Comparison of ENCODE assay signal across 8 mouse cellular contexts in genomic region chr11:102317901-102318575, GRCm38 (mm10). TPM values are rescaled to one million over a fixed set of nuclear protein-coding genes. Genes with fewer than 3 reads are reported as not detected.
DNase-seq lines count a peak whose midpoint lies in the region; ATAC-seq and TF ChIP-seq lines count a peak whose summit lies in the region.

No protein-coding gene starts in this region.

- DNase-seq in left cerebral cortex, postnatal 36 days (ENCODE audit: low spot score in 2 of 2) = peak; percentile 41 to 60
- DNase-seq in left cerebral cortex, adult 11 months (ENCODE audit: low spot score) = no peak
- peak; percentile 83 to 86 for DNase-seq in cerebellum, postnatal 25 days
- DNase-seq in gastrocnemius, postnatal 14 days = peak; percentile 84
- DNase-seq in intestine, embryonic 14.5 days (ENCODE audit: low spot score) = peak; percentile 89
- peak; percentile 61 for DNase-seq in liver, embryonic 13.5 days
- peak; percentile 87 for DNase-seq in neural tube, embryonic 10.5 days (ENCODE audit: extremely low spot score, low spot score)

- no peaks in the 10 kb centered on the region for H3K9me3 ChIP-seq in intestine, embryonic 14.5 days (ENCODE audit: control insufficient read depth, low read length)
- H3K9me3 ChIP-seq in liver, embryonic 13.5 days (replicated peaks) = no peaks in the 10 kb centered on the region

- H3K4me1 ChIP-seq in intestine, embryonic 14.5 days (replicated peaks; ENCODE audit: control insufficient read depth, insufficient read depth, low read length) = peaks cover 23% of the 10 kb centered on the region
- H3K4me1 ChIP-seq in liver, embryonic 13.5 days (replicated peaks) = peaks cover 51% of the 10 kb centered on the region
- H3K4me1 ChIP-seq in testis, adult 2 months (ENCODE audit: control insufficient read depth, insufficient read depth, low read length) = peaks cover 18% of the 10 kb centered on the region

- peaks cover 25% of the 10 kb centered on the region for H3K36me3 ChIP-seq in intestine, embryonic 14.5 days (ENCODE audit: control insufficient read depth, insufficient read depth, low read length)
- H3K36me3 ChIP-seq in liver, embryonic 13.5 days = peaks cover 29% of the 10 kb centered on the region
- H3K36me3 ChIP-seq in testis, adult 2 months (ENCODE audit: control insufficient read depth, insufficient read depth, low read length) = no peaks in the 10 kb centered on the region

- no peak for TF ChIP-seq CTCF in testis, adult 2 months (IDR thresholded peaks at IDR 0.05; ENCODE audit: control insufficient read depth, insufficient read depth, insufficient replicate concordance, low read depth, low read length)

- ATAC-seq in intestine, embryonic 14.5 days (replicated peaks; ENCODE audit: low FRiP score, low TSS enrichment, low read depth) = peak; percentile 59
- ATAC-seq in liver, embryonic 13.5 days (ENCODE audit: low read depth) = peak; percentile 47

- WGBS in intestine, embryonic 14.5 days = under 1% methylated on average over 30 of the region's 77 CpGs
- 1% methylated on average over 47 of the region's 77 CpGs for WGBS in liver, embryonic 13.5 days (ENCODE audit: insufficient replicate concordance)

- H3K27ac ChIP-seq in intestine, embryonic 14.5 days (ENCODE audit: low read depth) = peak overlapping the region; percentile 98
- peak overlapping the region; percentile 99 for H3K27ac ChIP-seq in liver, embryonic 13.5 days
- peak overlapping the region; percentile 93 for H3K27ac ChIP-seq in testis, adult 2 months (ENCODE audit: control insufficient read depth, insufficient read depth, low read depth, low read length)

- H3K4me2 ChIP-seq in intestine, embryonic 14.5 days (ENCODE audit: low read length) = peak overlapping the region; percentile 93
- H3K4me2 ChIP-seq in liver, embryonic 13.5 days = peak overlapping the region; percentile 99

- H3K4me3 ChIP-seq in intestine, embryonic 14.5 days (ENCODE audit: low read depth, low read length) = peak overlapping the region; percentile 99
- peak overlapping the region; percentile 99 for H3K4me3 ChIP-seq in liver, embryonic 13.5 days (replicated peaks)
- H3K4me3 ChIP-seq in testis, adult 2 months (ENCODE audit: control insufficient read depth, low read depth, low read length) = peak overlapping the region; percentile 92

- H3K9ac ChIP-seq in intestine, embryonic 14.5 days (ENCODE audit: low read length) = peak overlapping the region; percentile 99
- H3K9ac ChIP-seq in liver, embryonic 13.5 days = peak overlapping the region; percentile 100

- no peaks in the 10 kb centered on the region for H3K27me3 ChIP-seq in intestine, embryonic 14.5 days (replicated peaks; ENCODE audit: control insufficient read depth, insufficient read depth, low read length)
- H3K27me3 ChIP-seq in liver, embryonic 13.5 days = peaks cover 15% of the 10 kb centered on the region
- H3K27me3 ChIP-seq in testis, adult 2 months (ENCODE audit: control insufficient read depth, insufficient read depth, low read length) = peaks cover 2% of the 10 kb centered on the region; the same call in 1 of the 2 replicates

- 0 out of 2 replicates have a peak, but pooled peaks have one; percentile 39 for TF ChIP-seq POLR2A in testis, adult 2 months (IDR thresholded peaks at IDR 0.05; ENCODE audit: control insufficient read depth, low read depth, low read length)

- intact Hi-C loops in left cerebral cortex, postnatal 36 days (cut with DNase I) = loop anchor here (2.0 kb wide), 1 partner anchor 21 kb away; the partner anchor contains the start of gene Atxn7l3
- intact Hi-C loops in gastrocnemius, postnatal 14 days (cut with DNase I; ENCODE audit: low total_unique reads) = no loop called here

RNA-seq across cellular contexts. Expression of gene Ubtf, which starts 1.5 kb away (rescaled TPM):
- 100 to 1,000 TPM; 114 to 125 TPM for total RNA-seq in left cerebral cortex, postnatal 36 days (2021)
- total RNA-seq in gastrocnemius, postnatal 14 days (2021) = 10 to 100 TPM; 38.2 to 45.5 TPM
- 85.5 and 86.0 TPM in 2 replicates for polyA plus RNA-seq in intestine, embryonic 14.5 days (2014; fragmentation: Nextera tagmentation; extraction: Ambion mirVana)
- 70.0 and 81.5 TPM in 2 replicates for polyA plus RNA-seq in liver, embryonic 13.5 days (2015; fragmentation: Nextera tagmentation; extraction: Ambion mirVana)
- polyA plus RNA-seq in testis, adult 2 months (2012; rRNA removed) = 8.6 and 8.9 TPM in 2 replicates

RNA-seq across cellular contexts. Expression of gene Atxn7l3, which starts 21.6 kb away (rescaled TPM):
- 100 to 1,000 TPM; 227 to 258 TPM for total RNA-seq in left cerebral cortex, postnatal 36 days (2021)
- total RNA-seq in gastrocnemius, postnatal 14 days (2021) = 10 to 100 TPM; 15.9 to 17.5 TPM
- 17.5 and 18.1 TPM in 2 replicates for polyA plus RNA-seq in intestine, embryonic 14.5 days (2014; fragmentation: Nextera tagmentation; extraction: Ambion mirVana)
- 4.6 and 4.9 TPM in 2 replicates for polyA plus RNA-seq in liver, embryonic 13.5 days (2015; fragmentation: Nextera tagmentation; extraction: Ambion mirVana)
- 16.8 and 17.8 TPM in 2 replicates for polyA plus RNA-seq in testis, adult 2 months (2012; rRNA removed)

RNA-seq across cellular contexts. Expression of gene Tmub2, which starts 33.3 kb away (rescaled TPM):
- total RNA-seq in left cerebral cortex, postnatal 36 days (2021) = 10 to 100 TPM; 70.8 to 77.7 TPM
- 10 to 100 TPM; 14.8 to 14.9 TPM for total RNA-seq in gastrocnemius, postnatal 14 days (2021)
- polyA plus RNA-seq in intestine, embryonic 14.5 days (2014; fragmentation: Nextera tagmentation; extraction: Ambion mirVana) = 50.5 and 55.5 TPM in 2 replicates
- 22.8 and 24.9 TPM in 2 replicates for polyA plus RNA-seq in liver, embryonic 13.5 days (2015; fragmentation: Nextera tagmentation; extraction: Ambion mirVana)
- 32.6 and 35.2 TPM in 2 replicates for polyA plus RNA-seq in testis, adult 2 months (2012; rRNA removed)

RNA-seq across cellular contexts. Expression of gene Slc4a1, which starts 48.0 kb away (rescaled TPM):
- total RNA-seq in left cerebral cortex, postnatal 36 days (2021) = under 1 TPM; 0.39 to 0.50 TPM
- total RNA-seq in gastrocnemius, postnatal 14 days (2021) = 1 to 10 TPM in 1 of 2 experiments, under 1 TPM in 1; 0.59 to 1.5 TPM
- polyA plus RNA-seq in intestine, embryonic 14.5 days (2014; fragmentation: Nextera tagmentation; extraction: Ambion mirVana) = 1.8 and 2.8 TPM in 2 replicates
- 734 and 914 TPM in 2 replicates for polyA plus RNA-seq in liver, embryonic 13.5 days (2015; fragmentation: Nextera tagmentation; extraction: Ambion mirVana)
- polyA plus RNA-seq in testis, adult 2 months (2012; rRNA removed) = not detected in 2 replicates

RNA-seq across cellular contexts. Expression of gene Asb16, which starts 49.5 kb away (rescaled TPM):
- 1 to 10 TPM; 1.2 to 1.7 TPM for total RNA-seq in left cerebral cortex, postnatal 36 days (2021)
- total RNA-seq in gastrocnemius, postnatal 14 days (2021) = 10 to 100 TPM; 58.9 to 61.2 TPM
- 0.08 and 0.16 TPM in 2 replicates for polyA plus RNA-seq in intestine, embryonic 14.5 days (2014; fragmentation: Nextera tagmentation; extraction: Ambion mirVana)
- polyA plus RNA-seq in liver, embryonic 13.5 days (2015; fragmentation: Nextera tagmentation; extraction: Ambion mirVana) = 0.06 and 0.08 TPM in 2 replicates
- 0.10 and 0.11 TPM in 2 replicates for polyA plus RNA-seq in testis, adult 2 months (2012; rRNA removed)
